Mouse (Mus musculus) C2C12 (cell line): ENCODE measurements around the gene Lamp3.

ENCODE experiments used
- CEBPB ChIP-seq: IDR thresholded peaks from one replicate; pipeline ENCODE4 v1.6.1; 2011; ENCODE audit warnings: low read depth, mild to moderate bottlenecking, control low read depth, moderate library complexity
- CTCF ChIP-seq: IDR thresholded peaks from one replicate; pipeline ENCODE4 v1.5.1; 2011; ENCODE audit not compliant: control insufficient read depth, insufficient read depth, insufficient read length
- FOSL1 ChIP-seq: IDR thresholded peaks from one replicate; pipeline ENCODE4 v1.8.0; 2011; ENCODE audit warnings: mild to moderate bottlenecking, low read length; ENCODE audit not compliant: poor library complexity, insufficient read depth, severe bottlenecking
- MAX ChIP-seq: IDR thresholded peaks from one replicate; pipeline ENCODE4 v1.6.1; 2011; ENCODE audit warnings: mild to moderate bottlenecking, control low read depth
- USF1 ChIP-seq: IDR thresholded peaks from one replicate; pipeline ENCODE4 v1.6.1; 2011; ENCODE audit warnings: low read depth, mild to moderate bottlenecking, control low read depth, moderate library complexity

DNA sequence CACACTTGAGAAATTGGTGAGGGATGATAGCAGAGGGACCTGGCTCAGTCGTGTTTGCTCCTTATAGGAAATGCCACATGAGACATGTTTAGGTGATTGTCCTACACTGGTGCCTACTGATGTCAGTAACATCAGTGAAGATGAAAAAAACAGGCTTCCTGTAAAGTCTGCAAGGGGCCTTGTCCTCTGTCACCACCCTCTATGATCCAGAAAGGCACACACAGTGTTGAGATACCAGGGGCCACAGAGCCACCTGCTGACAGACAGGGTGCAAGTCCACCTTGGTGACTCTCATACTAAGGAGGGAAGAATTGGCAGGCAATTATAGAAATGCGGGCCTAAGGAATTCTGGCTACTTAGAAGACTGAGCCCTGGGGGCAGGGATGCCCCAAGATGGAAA lies 14.8 kb upstream of the Lamp3 start:
- TF ChIP-seq USF1 (no peak), CEBPB (no peak), CTCF (no peak), MAX (no peak), FOSL1 (no peak)
